Mouse (Mus musculus) heart, postnatal 0 days (tissue): Measurements from ENCODE around the gene Slc35f3.

Source experiments
- CTCF ChIP-seq: IDR thresholded peaks from 2 replicates; pipeline ENCODE4 v1.5.1; 2016; ENCODE audit warnings: antibody characterized with exemption, control low read depth, low read depth
- EP300 ChIP-seq: IDR thresholded peaks from 2 replicates; pipeline ENCODE4 v1.6.1; 2016; ENCODE audit warnings: antibody characterized with exemption, low read depth

- no peak for TF ChIP-seq CTCF
- TF ChIP-seq EP300, result no peak
Observed at GRCm38 (mm10) chr8:126424946-126425345, 126.6 kb downstream of the Slc35f3 start.
